Mouse (Mus musculus) T-helper 17 cell (primary cell): Measurements from ENCODE around the gene Col1a2.

Source experiments
- in situ Hi-C, 2 experiments: fragments of 300-600 bp; cut with MboI, MseI; formaldehyde crosslinking; loops; 1 replicate in 1 of 2; 2 replicates in 1 of 2; pipeline ENCODE4 v1.15.1; 2025; ENCODE audit warnings: high pct_unique_total_duplicates in 2 of 2

Gene Col1a2

GRCm38 (mm10) chr6:4579620-4580019, 75.0 kb downstream of the Col1a2 start:
- in situ Hi-C loops: no loop called here

DNA sequence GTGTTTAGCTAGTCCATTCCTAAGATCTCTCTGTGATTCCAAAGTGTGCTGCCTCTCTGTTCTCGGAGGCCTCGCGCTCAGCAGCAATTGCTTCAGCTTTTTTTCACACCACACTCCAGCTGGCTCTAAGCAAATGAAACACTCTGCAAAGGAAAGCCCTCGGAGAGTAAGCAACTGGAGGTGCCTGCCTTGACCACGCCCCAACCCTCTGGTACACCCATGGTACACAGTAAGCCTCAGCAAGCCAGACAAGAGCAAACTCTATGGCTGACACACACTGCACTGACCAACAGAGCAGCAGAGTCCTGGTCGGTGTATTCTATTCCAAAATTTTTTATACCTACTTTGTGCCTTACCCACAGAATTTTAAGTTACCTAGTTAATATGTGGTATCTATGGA, 78.9 kb downstream of the Col1a2 start:
- in situ Hi-C loops: no loop called here

DNA sequence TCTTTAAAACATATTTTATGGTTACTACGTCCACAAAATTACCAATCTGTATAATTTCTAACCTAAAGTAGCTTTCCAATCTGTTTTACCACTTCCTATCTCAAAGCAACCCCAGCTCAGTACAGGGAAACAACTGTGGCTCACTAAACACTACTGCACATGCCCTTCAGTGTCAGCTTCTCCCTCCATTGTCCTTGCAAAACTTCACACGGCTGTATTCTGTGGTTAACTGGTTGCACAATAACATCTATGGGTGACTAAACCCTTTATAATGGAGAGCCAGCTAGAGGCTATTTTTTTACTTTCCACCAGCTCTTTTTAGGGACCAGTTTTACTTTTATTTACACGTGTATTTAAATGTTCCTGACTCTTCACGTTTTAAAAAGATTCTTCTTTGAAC, 83.3 kb downstream of the Col1a2 start:
- in situ Hi-C loops: no loop called here

- in situ Hi-C loops: no loop called here
Measured at GRCm38 (mm10) chr6:4588722-4589121, 84.1 kb downstream of the Col1a2 start.

DNA sequence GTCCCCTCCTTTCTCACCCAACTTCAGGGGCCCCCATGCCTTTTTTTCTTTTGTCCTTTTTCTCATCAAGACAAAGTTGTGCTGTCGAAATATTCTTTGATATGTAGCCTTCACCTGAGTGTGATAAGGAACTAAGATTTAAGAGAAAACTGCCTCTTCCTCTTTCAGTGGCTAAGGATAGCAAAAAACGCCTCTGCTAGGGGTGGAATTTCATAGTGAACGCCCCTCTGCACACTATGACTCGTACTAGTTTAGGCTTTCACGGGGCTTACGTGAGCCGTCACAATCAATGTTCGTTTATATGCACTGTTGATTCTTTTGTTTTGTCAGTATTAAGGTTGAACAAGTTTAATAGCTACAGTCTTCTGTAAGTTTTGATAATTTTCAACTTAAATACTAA, 85.5 kb downstream of the Col1a2 start:
- in situ Hi-C loops: no loop called here
